Comparison of ENCODE assay signal across 10 mouse cellular contexts in the genomic region with DNA sequence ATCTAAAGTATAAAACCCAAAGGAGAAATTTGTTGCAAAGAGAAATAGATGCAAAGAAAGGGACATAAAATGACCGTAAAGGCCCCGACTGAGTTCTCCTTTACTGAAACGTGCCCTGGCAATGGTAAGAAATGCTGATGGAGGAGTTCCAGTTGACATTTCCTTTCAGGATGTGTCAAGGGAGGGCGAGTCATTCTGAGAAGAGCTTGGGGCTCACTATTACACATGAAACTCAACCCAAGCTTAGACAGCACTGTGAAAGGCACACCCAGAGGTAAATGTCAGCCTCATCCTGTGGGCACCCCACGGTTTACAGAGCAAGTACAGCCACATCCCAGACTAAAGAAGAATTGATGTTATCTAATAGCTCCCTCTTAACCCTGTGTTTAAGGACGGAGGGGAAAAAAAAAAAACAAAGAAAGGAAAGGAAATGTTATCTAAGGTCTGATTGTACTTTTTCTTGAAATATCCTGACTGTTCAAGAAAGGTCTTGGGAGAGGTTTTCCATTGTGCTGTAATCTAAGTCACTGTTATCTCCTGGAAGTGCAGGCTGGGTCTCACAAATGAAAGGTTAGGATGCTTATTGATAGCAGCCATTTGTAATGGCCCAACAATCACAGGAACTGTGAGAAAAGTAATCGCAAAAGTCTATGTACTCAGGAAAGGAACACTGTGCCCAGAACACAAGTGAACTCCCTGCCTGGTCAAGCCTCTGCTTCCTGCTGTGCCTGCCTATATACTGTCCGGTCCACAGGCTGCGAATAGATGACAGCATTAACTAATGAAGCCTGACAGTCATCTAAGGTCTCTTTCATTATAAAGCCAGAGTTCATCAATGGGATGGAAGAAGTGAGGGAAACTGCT.
A peak's percentile ranks its signal among the peaks of the same experiment; 100 is the strongest.
DNase-seq lines count a peak whose midpoint lies in the region; ATAC-seq lines count a peak whose summit lies in the region.
"Had no signal": no experiment of that assay in that cellular context is flagged by ENCODE, and none has a peak within 500 bp of the region (broad histone marks: within the 10 kb centered on the region; RNA-seq: fewer than 3 reads in every experiment).

No protein-coding gene starts in this region.

- ATAC-seq in lung, embryonic 15.5 days (ENCODE audit: borderline replicate concordance, extremely low read depth, low FRiP score, low TSS enrichment), result no peak
- ATAC-seq in granulocyte monocyte progenitor cell, adult 5-6 weeks (replicated peaks; ENCODE audit: poor library complexity, severe bottlenecking), result no peak
- ATAC-seq in forebrain, embryonic 11.5 days (replicated peaks; ENCODE audit: low FRiP score), result no peak

- H3K4me3 ChIP-seq in heart, embryonic 10.5 days, result no peak overlapping the region
- no peak overlapping the region for H3K4me3 ChIP-seq in lung, embryonic 15.5 days
- H3K4me3 ChIP-seq in forebrain, embryonic 11.5 days (ENCODE audit: low read depth, low read length), result no peak overlapping the region

- H3K36me3 ChIP-seq in heart, embryonic 10.5 days, result no peaks in the 10 kb centered on the region
- no peaks in the 10 kb centered on the region for H3K36me3 ChIP-seq in lung, embryonic 15.5 days
- H3K36me3 ChIP-seq in forebrain, embryonic 11.5 days (ENCODE audit: control insufficient read depth, insufficient read depth, low read length), result no peaks in the 10 kb centered on the region

- peak overlapping the region; percentile 52 for H3K27ac ChIP-seq in heart, embryonic 10.5 days
- peak overlapping the region; percentile 6; the same call in 1 of the 2 replicates for H3K27ac ChIP-seq in lung, embryonic 15.5 days
- no peak overlapping the region for H3K27ac ChIP-seq in forebrain, embryonic 11.5 days (ENCODE audit: low read depth, low read length)

- H3K9me3 ChIP-seq in heart, embryonic 10.5 days, result no peaks in the 10 kb centered on the region
- no peaks in the 10 kb centered on the region for H3K9me3 ChIP-seq in lung, embryonic 15.5 days
- no peaks in the 10 kb centered on the region for H3K9me3 ChIP-seq in forebrain, embryonic 11.5 days (ENCODE audit: control insufficient read depth, low read length)

- H3K27me3 ChIP-seq in heart, embryonic 10.5 days (ENCODE audit: insufficient read depth, poor library complexity, severe bottlenecking), result no peaks in the 10 kb centered on the region
- H3K27me3 ChIP-seq in lung, embryonic 15.5 days, result no peaks in the 10 kb centered on the region
- no peaks in the 10 kb centered on the region for H3K27me3 ChIP-seq in forebrain, embryonic 11.5 days (ENCODE audit: control insufficient read depth, insufficient read depth, low read length)

- H3K9ac ChIP-seq in lung, embryonic 15.5 days, result no peak overlapping the region
- no peak overlapping the region for H3K9ac ChIP-seq in forebrain, embryonic 11.5 days (ENCODE audit: low read length)

- H3K4me1 ChIP-seq in heart, embryonic 10.5 days, result no peaks in the 10 kb centered on the region
- no peaks in the 10 kb centered on the region for H3K4me1 ChIP-seq in lung, embryonic 15.5 days
- no peaks in the 10 kb centered on the region for H3K4me1 ChIP-seq in forebrain, embryonic 11.5 days (replicated peaks; ENCODE audit: control insufficient read depth, insufficient read depth, low read length)

- H3K4me2 ChIP-seq in lung, embryonic 15.5 days, result no peak overlapping the region
- no peak overlapping the region for H3K4me2 ChIP-seq in forebrain, embryonic 11.5 days (ENCODE audit: low read depth, low read length, severe bottlenecking)

- WGBS in heart, embryonic 10.5 days, result 51% methylated on average over 9 of the region's 9 CpGs
- 51% methylated on average over 9 of the region's 9 CpGs for WGBS in lung, embryonic 15.5 days
- WGBS in forebrain, embryonic 11.5 days, result 61% methylated on average over 9 of the region's 9 CpGs

- peak; percentile 11 for DNase-seq in adrenal gland, adult 2 months
- DNase-seq in adrenal gland, adult 18-20 months (ENCODE audit: low spot score in 2 of 2), result no peak
- DNase-seq in CD4-positive helper T cell, adult 2 months (ENCODE audit: low read depth, low spot score), result peak; percentile 66
- DNase-seq in heart, embryonic 10.5 days (ENCODE audit: low spot score), result no peak
- no peak for DNase-seq in thymus, postnatal 4 days
- no peak for DNase-seq in forebrain, embryonic 11.5 days (ENCODE audit: low spot score)
- DNase-seq: cerebellum, postnatal 25 days; thymus, adult 18-20 months had no signal

Comparison
In these comparisons a context has a peak if more than half of its experiments do, and no peak if none do; other contexts are left out.
1. DNase-seq: peak in adrenal gland, adult 2 months (single experiment) and CD4-positive helper T cell, adult 2 months (single experiment); none in adrenal gland, adult 18-20 months (0 of 2), heart, embryonic 10.5 days (single experiment), thymus, postnatal 4 days (single experiment) and forebrain, embryonic 11.5 days (single experiment).